Mouse (Mus musculus): ENCODE data around the gene Fermt2. TPM values are rescaled to one million over a fixed set of nuclear protein-coding genes. Genes with fewer than 3 reads are reported as not detected.
"Not testable (repeated sequence)": the region's sequence is repeated elsewhere in the genome, so short reads cannot be mapped to it uniquely, and the experiment has no call there.

Fermt2 gene
- polyA plus RNA-seq, 1 experiment from 2014 or later, result 75.7 TPM

- Histone ChIP-seq H3K36me3 (replicated peaks) (peaks cover 54% of the 10 kb centered on the region), H3K4me1 (peaks cover 20% of the 10 kb centered on the region), H3K9me3 (no peaks in the 10 kb centered on the region), H3K4me3 (no peak overlapping the region), H3K27ac (no peak overlapping the region), H3K27me3 (ENCODE audit: poor library complexity, severe bottlenecking) (no peaks in the 10 kb centered on the region)
- WGBS, result 93% methylated on average over 10 of the region's 10 CpGs
- no peak for DNase-seq (ENCODE audit: extremely low spot score, low spot score)
Observed at GRCm38 (mm10) chr14:45504422-45505113, 25.4 kb downstream of the Fermt2 start.

DNA sequence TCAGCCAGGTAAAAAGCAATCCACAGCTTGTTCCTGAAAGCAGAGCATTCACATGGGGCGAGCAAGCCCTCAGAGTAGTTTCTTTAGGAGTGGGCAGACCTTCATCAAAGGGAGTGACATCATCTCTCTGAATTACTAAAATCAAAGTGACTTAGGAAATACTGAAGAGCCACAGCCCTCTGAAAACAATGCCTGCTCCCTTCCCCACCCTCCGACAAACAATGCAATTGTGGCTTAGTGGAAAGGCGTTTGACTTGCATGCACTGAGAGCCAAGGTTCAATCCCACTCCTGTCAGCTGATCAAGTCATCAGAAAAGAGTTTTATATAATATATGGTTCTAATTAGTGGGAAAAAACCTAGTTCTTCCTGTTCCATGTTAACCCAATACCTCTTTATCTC, 26.0 kb downstream of the Fermt2 start:
- Histone ChIP-seq H3K4me1 (peaks cover 20% of the 10 kb centered on the region), H3K36me3 (replicated peaks) (peaks cover 60% of the 10 kb centered on the region), H3K27ac (no peak overlapping the region), H3K4me3 (no peak overlapping the region), H3K27me3 (ENCODE audit: poor library complexity, severe bottlenecking) (no peaks in the 10 kb centered on the region), H3K9me3 (no peaks in the 10 kb centered on the region)
- 80% methylated on average over 3 of the region's 3 CpGs for WGBS
- DNase-seq (ENCODE audit: extremely low spot score, low spot score), result no peak

- Histone ChIP-seq H3K9me3 (peaks cover 13% of the 10 kb centered on the region; the same call in 1 of the 2 replicates), H3K4me1 (no peaks in the 10 kb centered on the region), H3K36me3 (replicated peaks) (peaks cover 82% of the 10 kb centered on the region), H3K27me3 (ENCODE audit: poor library complexity, severe bottlenecking) (no peaks in the 10 kb centered on the region), H3K4me3 (no peak overlapping the region), H3K27ac (no peak overlapping the region)
- no peak for DNase-seq (ENCODE audit: extremely low spot score, low spot score)
- WGBS, result 94% methylated on average over 11 of the region's 11 CpGs
Observed at GRCm38 (mm10) chr14:45500052-45500451, 29.9 kb downstream of the Fermt2 start.

DNA sequence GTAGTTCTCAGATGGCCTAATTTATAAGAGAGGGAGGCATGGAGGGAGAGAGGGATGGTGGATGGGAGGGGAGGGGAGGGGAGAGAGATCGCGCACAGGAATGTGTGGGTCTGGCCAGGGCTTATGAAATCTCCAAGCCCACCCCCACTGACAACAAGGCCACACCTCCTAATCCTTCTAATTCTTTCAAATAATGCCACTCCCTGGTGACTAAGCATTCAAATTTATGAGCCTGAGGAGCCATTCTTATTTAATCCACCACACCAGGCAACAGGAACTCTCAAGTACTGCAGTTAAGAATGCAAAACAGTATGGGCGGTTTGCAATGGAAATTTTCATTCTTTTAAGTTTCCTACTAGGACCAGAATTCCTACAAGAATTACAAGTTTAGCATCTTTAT, 32.8 kb downstream of the Fermt2 start:
- no peak overlapping the region for H3K27ac ChIP-seq
- no peak overlapping the region for H3K4me3 ChIP-seq
- WGBS, result 94% methylated on average over 3 of the region's 3 CpGs
- peaks cover 13% of the 10 kb centered on the region; the same call in 1 of the 2 replicates for H3K9me3 ChIP-seq
- no peaks in the 10 kb centered on the region for H3K4me1 ChIP-seq
- DNase-seq (ENCODE audit: extremely low spot score, low spot score), result no peak
- no peaks in the 10 kb centered on the region for H3K27me3 ChIP-seq (ENCODE audit: poor library complexity, severe bottlenecking)
- peaks cover 85% of the 10 kb centered on the region for H3K36me3 ChIP-seq (replicated peaks)

- WGBS, result 96% methylated on average over 14 of the region's 14 CpGs
- not testable (repeated sequence) for H3K27ac ChIP-seq; H3K4me3 ChIP-seq; H3K4me1 ChIP-seq; H3K27me3 ChIP-seq (ENCODE audit: poor library complexity, severe bottlenecking); DNase-seq (ENCODE audit: extremely low spot score, low spot score)
- H3K9me3 ChIP-seq, result peaks cover 13% of the 10 kb centered on the region; the same call in 1 of the 2 replicates
- peaks cover 88% of the 10 kb centered on the region for H3K36me3 ChIP-seq (replicated peaks)
Observed at GRCm38 (mm10) chr14:45495810-45496209, 34.1 kb downstream of the Fermt2 start.

- Histone ChIP-seq H3K4me3 (no peak overlapping the region), H3K9me3 (peaks cover 13% of the 10 kb centered on the region; the same call in 1 of the 2 replicates), H3K27ac (no peak overlapping the region), H3K36me3 (replicated peaks) (peaks cover 80% of the 10 kb centered on the region), H3K4me1 (no peaks in the 10 kb centered on the region), H3K27me3 (ENCODE audit: poor library complexity, severe bottlenecking) (no peaks in the 10 kb centered on the region)
- DNase-seq (ENCODE audit: extremely low spot score, low spot score), result no peak
- 93% methylated on average over 4 of the region's 4 CpGs for WGBS
Observed at GRCm38 (mm10) chr14:45493891-45494290, 36.0 kb downstream of the Fermt2 start.

- Histone ChIP-seq H3K4me1 (no peaks in the 10 kb centered on the region), H3K27ac (no peak overlapping the region), H3K9me3 (peaks cover 5% of the 10 kb centered on the region; the same call in 1 of the 2 replicates), H3K4me3 (no peak overlapping the region), H3K36me3 (replicated peaks) (peaks cover 68% of the 10 kb centered on the region), H3K27me3 (ENCODE audit: poor library complexity, severe bottlenecking) (no peaks in the 10 kb centered on the region)
- WGBS, result 92% methylated on average over 4 of the region's 4 CpGs
- no peak for DNase-seq (ENCODE audit: extremely low spot score, low spot score)
Observed at GRCm38 (mm10) chr14:45492668-45493067, 37.2 kb downstream of the Fermt2 start.

DNA sequence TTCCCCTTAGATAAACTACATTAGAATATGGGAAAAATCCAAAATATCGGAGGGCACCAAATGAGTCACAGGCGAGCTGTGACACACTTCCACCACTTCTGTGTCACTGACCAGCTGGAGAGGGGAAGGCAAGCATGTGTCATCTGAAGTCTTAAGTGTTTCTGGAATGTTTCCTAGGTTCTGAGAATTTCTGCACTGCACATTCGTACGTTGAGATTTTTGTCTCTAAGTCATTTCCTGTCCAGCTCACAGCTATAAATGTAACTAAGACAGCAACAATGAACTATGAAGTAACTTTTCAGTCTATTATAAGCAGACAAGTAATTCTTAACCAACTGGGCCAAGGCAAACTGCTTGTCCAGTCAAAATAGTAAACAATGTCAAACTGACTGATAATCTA, 37.9 kb downstream of the Fermt2 start:
- peaks cover 4% of the 10 kb centered on the region; the same call in 1 of the 2 replicates for H3K9me3 ChIP-seq
- peaks cover 66% of the 10 kb centered on the region for H3K36me3 ChIP-seq (replicated peaks)
- H3K4me3 ChIP-seq, result no peak overlapping the region
- no peak overlapping the region for H3K27ac ChIP-seq
- WGBS, result 98% methylated on average over 4 of the region's 4 CpGs
- DNase-seq (ENCODE audit: extremely low spot score, low spot score), result no peak
- H3K27me3 ChIP-seq (ENCODE audit: poor library complexity, severe bottlenecking), result no peaks in the 10 kb centered on the region
- no peaks in the 10 kb centered on the region for H3K4me1 ChIP-seq

GRCm38 (mm10) chr14:45487201-45487600, 42.7 kb downstream of the Fermt2 start:
- H3K27me3 ChIP-seq (ENCODE audit: poor library complexity, severe bottlenecking); H3K4me1 ChIP-seq; H3K4me3 ChIP-seq; DNase-seq (ENCODE audit: extremely low spot score, low spot score); H3K9me3 ChIP-seq; H3K27ac ChIP-seq: not testable (repeated sequence)
- H3K36me3 ChIP-seq (replicated peaks), result peaks cover 45% of the 10 kb centered on the region
- WGBS, result 93% methylated on average over 2 of the region's 2 CpGs

- not testable (repeated sequence) for DNase-seq (ENCODE audit: extremely low spot score, low spot score)
- H3K36me3 ChIP-seq (replicated peaks), result peaks cover 62% of the 10 kb centered on the region
- 96% methylated on average over 11 of the region's 11 CpGs for WGBS
Observed at GRCm38 (mm10) chr14:45483361-45483760, 46.6 kb downstream of the Fermt2 start.

DNA sequence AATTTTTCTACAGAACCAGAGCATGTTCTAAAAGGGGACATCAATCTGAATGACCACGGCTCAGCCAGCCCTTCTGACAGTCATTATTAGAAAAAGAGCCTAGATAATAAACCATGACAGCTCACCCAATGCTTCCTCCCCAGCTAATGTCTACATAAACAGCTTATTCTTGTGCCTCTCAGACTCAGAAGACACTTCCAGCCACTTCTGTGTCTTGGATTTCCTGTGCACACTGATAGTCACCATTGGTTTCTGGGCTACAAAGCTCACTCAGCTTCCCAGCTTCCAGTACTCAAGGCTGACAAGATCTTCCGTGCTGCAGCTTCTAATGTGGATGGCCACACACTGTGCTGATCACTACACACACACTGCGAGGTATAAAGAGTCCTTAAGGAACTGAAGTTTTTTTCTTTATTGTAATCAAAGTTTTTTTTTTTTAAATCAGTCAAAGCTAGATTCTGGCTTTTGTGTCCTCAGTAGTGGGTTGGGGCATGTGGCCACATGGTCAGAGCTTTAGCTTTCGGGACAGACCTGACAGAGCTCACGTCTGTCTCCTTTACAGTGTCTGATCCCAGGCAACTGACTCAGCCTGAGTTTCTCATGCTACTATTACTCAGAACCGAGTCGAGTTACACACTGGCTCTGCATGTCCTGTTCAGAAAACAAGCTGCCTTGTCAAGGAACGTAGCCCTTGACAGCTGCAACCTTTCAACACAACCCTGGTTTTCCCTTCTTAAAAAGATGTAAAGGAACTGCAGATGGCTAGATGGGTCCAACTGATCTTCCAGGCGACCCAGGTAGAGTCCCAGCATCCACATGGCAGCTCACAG, 50.7 kb downstream of the Fermt2 start:
- no peak for DNase-seq (ENCODE audit: extremely low spot score, low spot score)
- H3K36me3 ChIP-seq (replicated peaks), result peaks cover 77% of the 10 kb centered on the region
- H3K4me1 ChIP-seq, result peaks cover 6% of the 10 kb centered on the region; the same call in 1 of the 2 replicates
- WGBS, result 75% methylated on average over 9 of the region's 9 CpGs
- no peak overlapping the region for H3K27ac ChIP-seq
- H3K9me3 ChIP-seq, result no peaks in the 10 kb centered on the region
- H3K4me3 ChIP-seq, result no peak overlapping the region
- no peaks in the 10 kb centered on the region for H3K27me3 ChIP-seq (ENCODE audit: poor library complexity, severe bottlenecking)

More at GRCm38 (mm10) chr14:45483361-45483760, 46.6 kb downstream of the Fermt2 start:
- H3K9me3 ChIP-seq; H3K4me3 ChIP-seq; H3K27me3 ChIP-seq (ENCODE audit: poor library complexity, severe bottlenecking); H3K27ac ChIP-seq; H3K4me1 ChIP-seq: not testable (repeated sequence)

GRCm38 (mm10) chr14:45478515-45478914, 51.4 kb downstream of the Fermt2 start:
- peaks cover 81% of the 10 kb centered on the region for H3K36me3 ChIP-seq (replicated peaks)
- H3K9me3 ChIP-seq, result no peaks in the 10 kb centered on the region
- H3K27ac ChIP-seq, result no peak overlapping the region
- no peak for DNase-seq (ENCODE audit: extremely low spot score, low spot score)
- H3K27me3 ChIP-seq (ENCODE audit: poor library complexity, severe bottlenecking), result no peaks in the 10 kb centered on the region
- H3K4me3 ChIP-seq, result no peak overlapping the region
- H3K4me1 ChIP-seq, result peaks cover 6% of the 10 kb centered on the region; the same call in 1 of the 2 replicates
- 82% methylated on average over 3 of the region's 3 CpGs for WGBS

DNA sequence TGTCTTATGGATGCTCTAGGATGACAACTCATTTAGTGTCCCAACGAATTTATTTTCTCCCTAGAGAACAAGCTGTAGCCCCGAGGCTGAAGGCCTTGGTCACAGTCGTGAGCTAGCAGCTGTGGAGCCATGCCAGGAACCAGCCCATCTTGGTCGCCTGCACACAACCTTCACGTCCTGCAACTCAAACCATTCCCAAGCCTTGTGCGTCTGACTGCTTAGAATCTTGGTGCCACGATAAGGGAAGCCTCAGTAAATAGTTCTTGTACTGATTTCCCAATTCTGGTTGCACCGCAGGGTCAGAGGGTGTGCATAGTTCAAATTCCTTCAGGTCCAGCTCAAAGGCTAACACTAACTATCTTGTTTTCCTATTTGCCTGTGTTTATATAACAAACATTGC, 52.3 kb downstream of the Fermt2 start:
- Histone ChIP-seq H3K4me1 (peaks cover 6% of the 10 kb centered on the region; the same call in 1 of the 2 replicates), H3K27me3 (ENCODE audit: poor library complexity, severe bottlenecking) (no peaks in the 10 kb centered on the region), H3K4me3 (no peak overlapping the region), H3K9me3 (no peaks in the 10 kb centered on the region), H3K36me3 (replicated peaks) (peaks cover 83% of the 10 kb centered on the region), H3K27ac (no peak overlapping the region)
- 63% methylated on average over 8 of the region's 8 CpGs for WGBS
- no peak for DNase-seq (ENCODE audit: extremely low spot score, low spot score)

All from forebrain, embryonic 10.5 days (tissue).